Mouse (Mus musculus): ENCODE measurements at regions not wholly inside any gene's neighbourhood (a gene's known extent, or its start where the extent isn't known, plus 50 kb on each side); places are given as distances from the start of the nearest gene placed in this dataset.
A peak's percentile ranks its signal among the peaks of the same experiment; 100 is the strongest.

- Histone ChIP-seq H3K27ac (no peak overlapping the region), H3K27me3 (replicated peaks) (no peaks in the 10 kb centered on the region), H3K4me1 (no peaks in the 10 kb centered on the region), H3K36me3 (replicated peaks) (no peaks in the 10 kb centered on the region), H3K4me2 (no peak overlapping the region), H3K9ac (no peak overlapping the region), H3K4me3 (no peak overlapping the region), H3K9me3 (no peaks in the 10 kb centered on the region)
- peak; percentile 54; the same call in 1 of the 2 replicates for ATAC-seq (replicated peaks)
- 53% methylated on average over 16 of the region's 16 CpGs for WGBS
Measured at GRCm38 (mm10) chr2:173426191-173427065, 96.0 kb upstream of the 1700021F07Rik start.

- Histone ChIP-seq H3K27ac (no peak overlapping the region), H3K4me1 (no peaks in the 10 kb centered on the region), H3K4me2 (no peak overlapping the region), H3K4me3 (no peak overlapping the region), H3K27me3 (replicated peaks) (no peaks in the 10 kb centered on the region), H3K36me3 (replicated peaks) (no peaks in the 10 kb centered on the region), H3K9me3 (no peaks in the 10 kb centered on the region), H3K9ac (no peak overlapping the region)
- WGBS = 84% methylated on average over 10 of the region's 10 CpGs
- no peak for ATAC-seq (replicated peaks)
Measured at GRCm38 (mm10) chr2:173427888-173428450, 94.4 kb upstream of the 1700021F07Rik start.

- no peak overlapping the region for H3K27ac ChIP-seq
- no peak overlapping the region for H3K4me3 ChIP-seq
- 69% methylated on average over 5 of the region's 5 CpGs for WGBS
- no peak overlapping the region for H3K4me2 ChIP-seq
- peaks cover 14% of the 10 kb centered on the region for H3K4me1 ChIP-seq
- ATAC-seq (replicated peaks) = no peak
- no peaks in the 10 kb centered on the region for H3K9me3 ChIP-seq
- H3K36me3 ChIP-seq (replicated peaks) = no peaks in the 10 kb centered on the region
- no peaks in the 10 kb centered on the region for H3K27me3 ChIP-seq (replicated peaks)
- H3K9ac ChIP-seq = no peak overlapping the region
Measured at GRCm38 (mm10) chr2:173431841-173432240, 90.5 kb upstream of the 1700021F07Rik start.

GRCm38 (mm10) chr2:173432258-173432657 lies 90.1 kb upstream of the 1700021F07Rik start:
- ATAC-seq (replicated peaks) = no peak
- Histone ChIP-seq H3K27ac (no peak overlapping the region), H3K9me3 (no peaks in the 10 kb centered on the region), H3K4me1 (peaks cover 14% of the 10 kb centered on the region), H3K4me3 (no peak overlapping the region), H3K9ac (no peak overlapping the region), H3K4me2 (no peak overlapping the region), H3K36me3 (replicated peaks) (no peaks in the 10 kb centered on the region), H3K27me3 (replicated peaks) (no peaks in the 10 kb centered on the region)
- 66% methylated on average over 3 of the region's 3 CpGs for WGBS

GRCm38 (mm10) chr2:173432886-173433624 lies 89.3 kb upstream of the 1700021F07Rik start:
- Histone ChIP-seq H3K4me2 (no peak overlapping the region), H3K27ac (no peak overlapping the region), H3K4me3 (no peak overlapping the region), H3K9ac (no peak overlapping the region), H3K9me3 (no peaks in the 10 kb centered on the region), H3K36me3 (replicated peaks) (no peaks in the 10 kb centered on the region), H3K27me3 (replicated peaks) (no peaks in the 10 kb centered on the region), H3K4me1 (peaks cover 14% of the 10 kb centered on the region)
- ATAC-seq (replicated peaks) = no peak
- WGBS = 77% methylated on average over 9 of the region's 9 CpGs

GRCm38 (mm10) chr2:173436580-173436979 lies 85.8 kb upstream of the 1700021F07Rik start:
- Histone ChIP-seq H3K9ac (no peak overlapping the region), H3K4me3 (no peak overlapping the region), H3K36me3 (replicated peaks) (no peaks in the 10 kb centered on the region), H3K4me1 (peaks cover 14% of the 10 kb centered on the region), H3K9me3 (no peaks in the 10 kb centered on the region), H3K4me2 (no peak overlapping the region), H3K27ac (no peak overlapping the region), H3K27me3 (replicated peaks) (no peaks in the 10 kb centered on the region)
- ATAC-seq (replicated peaks) = no peak
- WGBS = 79% methylated on average over 3 of the region's 3 CpGs

GRCm38 (mm10) chr2:173439031-173439430 lies 83.4 kb upstream of the 1700021F07Rik start:
- no peak overlapping the region for H3K9ac ChIP-seq
- H3K36me3 ChIP-seq (replicated peaks) = no peaks in the 10 kb centered on the region
- ATAC-seq (replicated peaks) = no peak
- no peaks in the 10 kb centered on the region for H3K9me3 ChIP-seq
- H3K4me1 ChIP-seq = peaks cover 31% of the 10 kb centered on the region
- H3K27ac ChIP-seq = no peak overlapping the region
- H3K4me2 ChIP-seq = no peak overlapping the region
- 81% methylated on average over 9 of the region's 9 CpGs for WGBS
- H3K27me3 ChIP-seq (replicated peaks) = no peaks in the 10 kb centered on the region
- no peak overlapping the region for H3K4me3 ChIP-seq

- no peak overlapping the region for H3K4me3 ChIP-seq
- H3K4me2 ChIP-seq = no peak overlapping the region
- no peak overlapping the region for H3K27ac ChIP-seq
- H3K9me3 ChIP-seq = no peaks in the 10 kb centered on the region
- no peak overlapping the region for H3K9ac ChIP-seq
- H3K27me3 ChIP-seq (replicated peaks) = no peaks in the 10 kb centered on the region
- 73% methylated on average over 11 of the region's 11 CpGs for WGBS
- peaks cover 17% of the 10 kb centered on the region for H3K4me1 ChIP-seq
- H3K36me3 ChIP-seq (replicated peaks) = no peaks in the 10 kb centered on the region
- no peak for ATAC-seq (replicated peaks)
Measured at GRCm38 (mm10) chr2:173442056-173442455, 80.3 kb upstream of the 1700021F07Rik start.

GRCm38 (mm10) chr2:173443262-173443661 lies 79.1 kb upstream of the 1700021F07Rik start:
- Histone ChIP-seq H3K4me1 (peaks cover 17% of the 10 kb centered on the region), H3K27me3 (replicated peaks) (no peaks in the 10 kb centered on the region), H3K9me3 (no peaks in the 10 kb centered on the region), H3K4me2 (no peak overlapping the region), H3K4me3 (no peak overlapping the region), H3K36me3 (replicated peaks) (no peaks in the 10 kb centered on the region), H3K9ac (no peak overlapping the region), H3K27ac (no peak overlapping the region)
- 36% methylated on average over 10 of the region's 10 CpGs for whole genome bisulfite sequencing
- ATAC-seq (replicated peaks) = no peak

GRCm38 (mm10) chr2:173444386-173444785 lies 78.0 kb upstream of the 1700021F07Rik start:
- Histone ChIP-seq H3K4me1 (peaks cover 17% of the 10 kb centered on the region), H3K27me3 (replicated peaks) (no peaks in the 10 kb centered on the region), H3K4me2 (no peak overlapping the region), H3K36me3 (replicated peaks) (no peaks in the 10 kb centered on the region), H3K4me3 (no peak overlapping the region), H3K9me3 (no peaks in the 10 kb centered on the region), H3K27ac (no peak overlapping the region), H3K9ac (no peak overlapping the region)
- no peak for ATAC-seq (replicated peaks)
- 82% methylated on average over 9 of the region's 9 CpGs for WGBS

- H3K27me3 ChIP-seq (replicated peaks) = no peaks in the 10 kb centered on the region
Measured at GRCm38 (mm10) chr2:173445039-173445438, 77.3 kb upstream of the 1700021F07Rik start.

GRCm38 (mm10) chr2:173448546-173449187 lies 73.7 kb upstream of the 1700021F07Rik start:
- no peak overlapping the region for H3K4me3 ChIP-seq
- no peak overlapping the region for H3K27ac ChIP-seq
- 86% methylated on average over 11 of the region's 11 CpGs for WGBS
- no peaks in the 10 kb centered on the region for H3K27me3 ChIP-seq (replicated peaks)
- H3K36me3 ChIP-seq (replicated peaks) = no peaks in the 10 kb centered on the region
- no peak overlapping the region for H3K9ac ChIP-seq
- H3K4me2 ChIP-seq = no peak overlapping the region
- H3K9me3 ChIP-seq = no peaks in the 10 kb centered on the region
- peaks cover 4% of the 10 kb centered on the region for H3K4me1 ChIP-seq
- ATAC-seq (replicated peaks) = no peak

More at GRCm38 (mm10) chr2:173445039-173445438, 77.3 kb upstream of the 1700021F07Rik start:
- Histone ChIP-seq H3K9me3 (no peaks in the 10 kb centered on the region), H3K4me1 (peaks cover 17% of the 10 kb centered on the region), H3K4me2 (no peak overlapping the region), H3K27ac (no peak overlapping the region), H3K36me3 (replicated peaks) (no peaks in the 10 kb centered on the region), H3K9ac (no peak overlapping the region), H3K4me3 (no peak overlapping the region)
- WGBS = 68% methylated on average over 3 of the region's 3 CpGs
- peak; percentile 55; the same call in 1 of the 2 replicates for ATAC-seq (replicated peaks)
